Mouse (Mus musculus): ENCODE measurements around the gene Slc19a2. TPM values are rescaled to one million over a fixed set of nuclear protein-coding genes. Genes with fewer than 3 reads are reported as not detected.
"Not testable (repeated sequence)": the region's sequence is repeated elsewhere in the genome, so short reads cannot be mapped to it uniquely, and the experiment has no call there.

Slc19a2 gene
- total RNA-seq (2021), result 10 to 100 TPM in 1 of 2 experiments, 1 to 10 TPM in 1; 9.8 to 10.8 TPM
- long read RNA-seq, experiment 1, transcript Slc19a2-201 (6 exons, 3,571 nt), result major isoform, 17 of 21 reads
- long read RNA-seq, experiment 1, partial matches to known transcripts, result 0 of 21 reads
- long read RNA-seq, experiment 1, other reads (novel, unspliced or antisense), result 2 of 21 reads
- long read RNA-seq, experiment 2, transcript Slc19a2-201 (6 exons, 3,571 nt), result major isoform, 16 of 23 reads
- long read RNA-seq, experiment 2, partial matches to known transcripts, result 0 of 23 reads
- long read RNA-seq, experiment 2, other reads (novel, unspliced or antisense), result 6 of 23 reads

- peak; percentile 96 to 98 for DNase-seq (ENCODE audit: low spot score in 2 of 2)
Observed at GRCm38 (mm10) chr1:164248465-164249331, at the start of gene Slc19a2. Gene Slc19a2 (plus strand): TSS chr1:164249046.

DNA sequence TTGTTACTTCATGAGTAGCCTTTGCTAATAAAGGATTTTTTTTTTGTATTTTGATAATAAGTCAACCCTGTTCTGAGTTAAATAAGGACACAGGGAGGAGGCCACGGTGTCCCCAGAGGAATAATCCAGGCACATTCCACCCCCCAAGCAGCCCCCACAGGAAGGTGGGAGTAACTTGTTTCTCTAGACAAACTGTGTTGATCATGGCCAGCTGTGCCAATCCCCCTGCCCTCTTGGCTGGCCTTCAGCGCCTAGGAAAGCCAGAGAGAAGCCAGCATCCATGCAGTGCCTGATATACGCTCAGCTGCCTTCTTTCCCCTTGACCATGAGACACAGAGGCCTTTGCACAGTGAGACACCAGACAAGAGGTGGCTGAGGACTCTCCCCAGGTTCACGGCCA lies 49.3 kb upstream of the Slc19a2 start:
- no peak for DNase-seq (ENCODE audit: low spot score in 2 of 2)

DNA sequence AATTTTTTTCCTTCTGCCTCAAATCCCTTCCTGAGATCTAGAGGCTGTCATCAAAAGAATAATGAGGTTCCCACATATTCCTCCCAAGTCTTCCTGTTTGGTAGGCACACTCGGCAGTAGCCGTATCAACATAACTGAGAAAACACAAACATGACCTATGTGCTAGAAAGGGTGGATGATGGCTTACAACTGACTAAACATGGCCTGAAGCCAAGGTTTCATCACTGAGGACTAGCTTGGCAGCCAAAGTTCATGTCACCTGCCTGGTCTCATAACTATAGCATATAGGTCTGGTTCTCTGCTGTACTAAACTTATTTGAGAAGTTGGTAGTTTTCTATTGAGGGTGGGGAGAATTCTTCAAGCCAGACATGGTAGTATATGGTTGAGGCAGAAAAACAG lies 40.4 kb upstream of the Slc19a2 start:
- DNase-seq (ENCODE audit: low spot score in 2 of 2), result no peak

GRCm38 (mm10) chr1:164210899-164211298 lies 37.9 kb upstream of the Slc19a2 start:
- no peak for DNase-seq (ENCODE audit: low spot score in 2 of 2)

DNA sequence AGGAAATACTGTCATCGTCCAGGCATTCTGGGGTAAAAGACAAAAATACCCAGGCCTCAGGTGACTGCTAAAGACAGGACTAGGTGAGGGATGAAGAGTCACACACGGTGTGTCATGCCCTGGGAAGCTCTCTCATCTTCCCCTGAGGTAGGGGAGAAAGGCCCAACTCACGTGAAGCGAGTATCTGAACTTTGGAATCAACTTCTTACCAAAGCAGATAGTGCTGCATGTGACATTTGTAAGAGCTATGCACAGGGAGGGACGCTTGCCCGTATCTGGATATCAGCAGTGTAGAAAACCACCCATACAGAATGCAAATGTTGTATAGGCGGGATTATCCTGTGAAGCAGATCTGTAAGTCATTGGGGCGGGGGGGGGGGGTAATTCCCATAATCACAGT lies 36.2 kb upstream of the Slc19a2 start:
- no peak for DNase-seq (ENCODE audit: low spot score in 2 of 2)

DNA sequence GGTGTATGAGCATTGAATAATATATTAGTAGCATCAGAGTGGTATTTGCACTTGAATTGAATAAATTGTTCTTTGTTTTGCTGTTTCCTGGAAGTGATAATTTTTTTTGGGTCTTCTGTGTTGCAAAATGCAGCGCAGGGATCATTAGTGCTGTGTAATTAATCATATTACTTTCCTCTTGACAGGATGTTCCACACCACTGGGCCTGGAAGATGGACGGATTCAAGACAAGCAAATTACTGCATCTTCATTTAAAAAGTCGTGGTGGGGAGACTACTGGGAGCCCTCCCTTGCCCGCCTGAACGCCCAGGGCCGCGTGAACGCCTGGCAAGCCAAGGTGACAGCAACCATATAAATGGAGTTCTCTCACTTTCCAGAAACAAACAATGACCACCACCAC lies 34.7 kb upstream of the Slc19a2 start:
- no peak for DNase-seq (ENCODE audit: low spot score in 2 of 2)

GRCm38 (mm10) chr1:164215097-164215496 lies 33.7 kb upstream of the Slc19a2 start:
- no peak for DNase-seq (ENCODE audit: low spot score in 2 of 2)

DNA sequence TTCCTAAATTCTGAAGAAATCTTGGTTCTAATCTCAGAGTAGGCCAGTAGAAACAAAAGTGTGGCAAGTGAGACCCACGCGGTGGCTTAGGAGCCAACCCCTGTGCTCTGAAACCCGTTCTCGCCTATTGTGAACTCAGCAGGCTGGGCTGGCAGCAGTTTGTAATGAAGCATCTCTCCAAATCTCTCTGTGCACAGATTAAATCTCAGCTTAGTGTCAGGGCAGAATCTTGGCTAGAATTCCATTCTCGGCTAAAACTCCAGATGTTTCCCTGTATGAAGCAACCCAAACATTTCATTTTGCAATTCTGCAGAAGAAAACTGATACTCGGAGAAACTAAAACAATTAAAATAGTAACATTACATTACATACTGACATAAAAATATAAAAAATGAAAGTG lies 33.3 kb upstream of the Slc19a2 start:
- DNase-seq (ENCODE audit: low spot score in 2 of 2), result no peak

GRCm38 (mm10) chr1:164217791-164218685 lies 30.8 kb upstream of the Slc19a2 start:
- peak; percentile 4 to 15 for DNase-seq (ENCODE audit: low spot score in 2 of 2)

DNA sequence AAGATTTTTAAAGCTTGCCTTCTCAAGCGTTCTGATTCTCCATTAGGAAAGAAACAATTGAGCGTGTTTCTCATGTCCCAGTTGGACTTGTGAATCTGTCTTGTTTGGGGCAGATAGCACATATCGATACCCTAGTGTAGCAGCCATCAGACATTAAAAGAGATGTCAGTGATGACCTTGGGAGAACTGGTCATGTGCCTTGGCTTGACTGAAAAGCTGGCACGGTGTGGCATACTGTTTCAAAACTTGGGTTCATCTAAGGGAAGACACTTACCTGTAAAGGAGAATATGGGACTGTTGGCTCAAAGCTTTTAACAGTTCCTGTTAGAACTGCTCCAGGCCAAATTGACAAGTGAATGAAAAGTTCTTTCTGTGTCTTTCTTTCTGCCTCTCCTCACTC lies 28.6 kb upstream of the Slc19a2 start:
- DNase-seq (ENCODE audit: low spot score in 2 of 2), result no peak

DNA sequence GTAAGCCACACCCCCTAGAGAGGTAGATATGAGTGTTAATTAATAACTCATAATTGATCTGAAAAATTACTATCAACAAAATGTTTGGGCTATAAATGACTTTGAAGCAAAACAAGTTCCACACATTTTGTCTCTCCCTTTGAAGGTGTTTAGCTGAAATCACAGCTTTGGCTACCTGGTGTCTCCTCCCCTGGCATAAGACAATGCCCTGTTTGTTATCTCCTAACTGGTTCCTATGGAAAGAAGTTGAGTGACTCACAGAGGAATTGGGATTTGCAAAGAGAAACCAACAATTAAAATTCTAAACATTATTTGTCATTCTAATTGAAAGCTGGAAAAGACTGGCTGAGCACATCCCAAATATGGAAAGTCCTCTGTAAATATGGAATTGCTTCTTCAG lies 25.8 kb upstream of the Slc19a2 start:
- no peak for DNase-seq (ENCODE audit: low spot score in 2 of 2)

DNA sequence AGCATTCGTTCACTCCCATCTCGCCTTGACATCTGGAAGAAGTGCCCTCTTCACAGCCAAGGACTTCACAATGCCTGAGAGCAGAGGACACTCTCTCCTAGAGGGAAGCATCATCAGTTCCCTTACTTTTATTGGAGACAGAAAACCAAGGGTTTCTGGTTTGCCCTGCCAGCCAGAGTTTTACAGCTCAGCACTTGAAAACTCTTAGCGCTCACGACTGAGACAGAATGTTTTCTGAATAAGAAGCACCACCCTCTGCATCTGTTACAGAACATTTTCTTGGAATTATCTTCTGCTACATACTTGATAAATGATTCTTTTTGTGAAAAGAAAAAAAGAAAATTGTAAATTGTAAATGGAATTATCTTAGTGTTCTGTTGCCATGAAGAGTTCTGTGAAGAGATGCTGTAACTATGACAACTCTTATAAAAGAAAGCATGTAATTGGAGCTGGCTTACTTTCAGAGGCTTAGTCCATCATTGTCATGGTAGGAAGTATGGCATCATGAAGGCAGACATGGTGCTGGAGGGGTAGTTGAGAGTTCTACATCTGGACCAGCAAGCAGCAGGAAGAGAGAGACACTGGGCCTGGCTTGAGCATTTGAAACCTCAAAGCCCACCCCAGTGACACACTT lies 16.8 kb upstream of the Slc19a2 start:
- not testable (repeated sequence) for DNase-seq (ENCODE audit: low spot score in 2 of 2)

DNA sequence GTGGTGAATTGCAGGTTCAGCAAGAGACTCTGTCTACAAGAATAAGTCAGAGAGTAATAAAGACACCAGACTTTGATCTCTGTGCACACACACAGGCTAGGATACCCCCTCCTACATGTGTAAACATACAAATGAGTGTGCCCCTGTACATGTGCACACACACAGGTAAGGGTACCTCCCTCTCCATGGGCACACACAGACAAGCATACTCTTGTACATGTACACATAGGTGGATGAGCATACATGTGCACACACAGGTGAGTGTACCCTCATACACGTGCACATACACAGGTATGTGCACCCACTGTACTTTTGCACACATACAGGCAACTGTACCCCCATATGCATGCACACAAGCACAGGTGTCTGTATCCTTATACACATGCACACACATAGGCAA lies 15.4 kb upstream of the Slc19a2 start:
- DNase-seq (ENCODE audit: low spot score in 2 of 2), result no peak

GRCm38 (mm10) chr1:164235078-164235477 lies 13.8 kb upstream of the Slc19a2 start:
- no peak for DNase-seq (ENCODE audit: low spot score in 2 of 2)

DNA sequence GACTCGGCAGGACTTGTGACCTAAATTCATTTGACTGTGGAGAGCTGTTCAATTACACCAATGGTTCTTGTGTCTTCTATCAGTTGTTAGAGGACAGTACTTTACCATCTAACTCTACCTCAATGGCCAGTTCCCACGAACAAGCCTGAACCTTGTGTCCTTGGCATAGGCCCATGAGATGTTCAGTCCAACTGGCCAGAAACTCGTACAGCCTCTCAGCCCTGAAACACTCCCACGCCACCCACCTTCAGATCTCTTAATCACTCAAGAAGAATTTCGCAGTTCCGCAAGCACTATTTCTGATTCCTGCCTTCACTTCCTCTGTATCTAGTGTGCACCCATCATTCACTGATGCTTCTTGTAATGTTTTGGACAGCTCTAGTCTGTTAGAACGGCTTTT lies 12.8 kb upstream of the Slc19a2 start:
- no peak for DNase-seq (ENCODE audit: low spot score in 2 of 2)

- DNase-seq (ENCODE audit: low spot score in 2 of 2), result no peak
Observed at GRCm38 (mm10) chr1:164241494-164241893, 7.4 kb upstream of the Slc19a2 start.

- no peak for DNase-seq (ENCODE audit: low spot score in 2 of 2)
Observed at GRCm38 (mm10) chr1:164242809-164243208, 6.0 kb upstream of the Slc19a2 start.

- DNase-seq (ENCODE audit: low spot score in 2 of 2), result no peak
Observed at GRCm38 (mm10) chr1:164247442-164247841, 1.4 kb upstream of the Slc19a2 start.

DNA sequence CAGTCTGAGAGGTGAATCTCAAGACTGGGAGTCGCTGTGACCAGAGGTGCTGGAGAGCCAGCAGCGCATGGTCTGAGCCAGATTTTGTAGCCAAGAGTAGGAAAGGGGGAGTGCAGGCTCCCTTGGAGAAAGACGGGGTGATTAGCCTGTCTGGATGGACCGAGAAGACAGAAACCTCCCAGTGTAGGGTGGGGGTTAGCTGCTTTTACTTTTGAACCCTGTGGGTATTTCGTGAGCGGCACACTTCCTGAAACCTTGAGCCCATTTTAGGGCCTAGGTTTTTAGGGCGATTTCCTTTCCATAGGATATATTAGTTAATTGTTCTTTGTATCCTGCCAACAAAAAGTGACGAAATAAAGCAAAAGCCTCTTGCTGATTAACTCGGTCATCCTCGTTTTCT lies 875 bp upstream of the Slc19a2 start:
- no peak for DNase-seq (ENCODE audit: low spot score in 2 of 2)

- no peak for DNase-seq (ENCODE audit: low spot score in 2 of 2)
Observed at GRCm38 (mm10) chr1:164249332-164249711, 476 bp downstream of the Slc19a2 start.
